Mouse (Mus musculus) gastrocnemius, postnatal 25 days (tissue): ENCODE data around the gene Arl4c. TPM values are rescaled to one million over a fixed set of nuclear protein-coding genes. Genes with fewer than 3 reads are reported as not detected.

Experiments used
- DNase-seq: peaks from one replicate; pipeline ENCODE4 v3.0.0; 2022
- total RNA-seq, 2 experiments: library from RNA; stranded (reverse); gene quantifications; 1 replicate in 1 of 2; 2 replicates in 1 of 2; pipeline ENCODE4 v1.2.3; 2021

The Arl4c gene
- total RNA-seq, 2 experiments from 2014 or later = 0.72 to 0.97 TPM

DNA sequence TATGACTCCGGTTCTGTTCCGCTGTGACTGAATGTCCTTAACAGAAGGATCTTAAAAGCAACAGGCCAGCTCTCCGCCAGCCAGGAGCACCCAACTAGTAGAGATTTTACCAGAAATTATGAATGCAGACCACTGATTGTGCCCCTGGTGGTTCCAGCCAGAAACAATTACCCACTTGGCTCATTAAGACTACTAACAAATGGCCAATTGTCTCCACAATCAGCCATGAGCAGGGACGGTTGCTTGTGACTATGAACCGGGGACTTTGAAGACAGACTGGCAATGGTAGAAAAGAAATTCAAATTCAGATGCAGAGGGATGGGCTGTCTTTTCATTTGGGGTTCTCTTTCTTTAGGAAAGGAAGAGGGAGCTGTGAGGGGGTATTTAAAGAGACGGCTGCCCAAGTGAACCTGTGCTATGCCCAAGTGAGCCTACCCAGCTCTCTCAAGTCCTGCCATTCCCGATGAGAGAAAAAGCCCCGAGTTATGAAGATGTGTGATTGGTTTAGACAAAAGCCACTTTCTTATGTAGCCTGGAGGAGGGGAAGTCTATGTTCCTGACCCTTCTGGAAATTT, 78.4 kb downstream of the Arl4c start:
- DNase-seq = no peak

Other genes with a start within 250 kb of the Arl4c start
- not detected for gene Glrp1, start 192.2 kb downstream of the Arl4c start, total RNA-seq